Mouse (Mus musculus): Measurements from ENCODE around the gene Tmem129. TPM values are rescaled to one million over a fixed set of nuclear protein-coding genes. Genes with fewer than 3 reads are reported as not detected.
A peak's percentile ranks its signal among the peaks of the same experiment; 100 is the strongest.

Tmem129 gene
- polyA plus RNA-seq (2015; fragmentation: Nextera tagmentation; extraction: Ambion mirVana): 45.8 and 49.7 TPM in 2 replicates

GRCm38 (mm10) chr5:33657787-33658663 is at the start of gene Tmem129, which contains the start of gene Tacc3:
Gene Tmem129, minus strand, starts transcription at chr5:33658416.
Gene Tacc3, plus strand, starts transcription at chr5:33658128.
- Histone ChIP-seq H3K4me3 (peak within 1 kb of the TSS; percentile 71), H3K4me2 (peak within 1 kb of the TSS; percentile 84), H3K9ac (peak within 1 kb of the TSS; percentile 60), H3K27me3 (no peaks in the 10 kb centered on the region), H3K36me3 (peaks cover 37% of the 10 kb centered on the region), H3K4me1 (peaks cover 37% of the 10 kb centered on the region), H3K9me3 (no peaks in the 10 kb centered on the region), H3K27ac (peak within 1 kb of the TSS; percentile 97)
- ATAC-seq (ENCODE audit: insufficient number of reproducible peaks, low FRiP score, low TSS enrichment, low read depth): peak; percentile 98
- WGBS: 1% methylated on average over 60 of the region's 60 CpGs

- Histone ChIP-seq H3K4me2 (no peak overlapping the region), H3K4me3 (no peak overlapping the region), H3K4me1 (peaks cover 28% of the 10 kb centered on the region), H3K36me3 (no peaks in the 10 kb centered on the region), H3K27me3 (no peaks in the 10 kb centered on the region), H3K9me3 (no peaks in the 10 kb centered on the region), H3K27ac (no peak overlapping the region), H3K9ac (no peak overlapping the region)
- WGBS: 41% methylated on average over 4 of the region's 4 CpGs
- ATAC-seq (ENCODE audit: insufficient number of reproducible peaks, low FRiP score, low TSS enrichment, low read depth): no peak
These were observed 48.9 kb upstream of the Tmem129 start for GRCm38 (mm10) chr5:33707163-33707562.

- Histone ChIP-seq H3K9me3 (no peaks in the 10 kb centered on the region), H3K4me3 (no peak overlapping the region), H3K27me3 (no peaks in the 10 kb centered on the region), H3K9ac (no peak overlapping the region), H3K27ac (no peak overlapping the region), H3K4me2 (no peak overlapping the region), H3K4me1 (peaks cover 36% of the 10 kb centered on the region), H3K36me3 (no peaks in the 10 kb centered on the region)
- WGBS: 88% methylated on average over 1 of the region's 1 CpGs
- no peak for ATAC-seq (ENCODE audit: insufficient number of reproducible peaks, low FRiP score, low TSS enrichment, low read depth)
These were observed 48.1 kb upstream of the Tmem129 start for GRCm38 (mm10) chr5:33706350-33706629.

DNA sequence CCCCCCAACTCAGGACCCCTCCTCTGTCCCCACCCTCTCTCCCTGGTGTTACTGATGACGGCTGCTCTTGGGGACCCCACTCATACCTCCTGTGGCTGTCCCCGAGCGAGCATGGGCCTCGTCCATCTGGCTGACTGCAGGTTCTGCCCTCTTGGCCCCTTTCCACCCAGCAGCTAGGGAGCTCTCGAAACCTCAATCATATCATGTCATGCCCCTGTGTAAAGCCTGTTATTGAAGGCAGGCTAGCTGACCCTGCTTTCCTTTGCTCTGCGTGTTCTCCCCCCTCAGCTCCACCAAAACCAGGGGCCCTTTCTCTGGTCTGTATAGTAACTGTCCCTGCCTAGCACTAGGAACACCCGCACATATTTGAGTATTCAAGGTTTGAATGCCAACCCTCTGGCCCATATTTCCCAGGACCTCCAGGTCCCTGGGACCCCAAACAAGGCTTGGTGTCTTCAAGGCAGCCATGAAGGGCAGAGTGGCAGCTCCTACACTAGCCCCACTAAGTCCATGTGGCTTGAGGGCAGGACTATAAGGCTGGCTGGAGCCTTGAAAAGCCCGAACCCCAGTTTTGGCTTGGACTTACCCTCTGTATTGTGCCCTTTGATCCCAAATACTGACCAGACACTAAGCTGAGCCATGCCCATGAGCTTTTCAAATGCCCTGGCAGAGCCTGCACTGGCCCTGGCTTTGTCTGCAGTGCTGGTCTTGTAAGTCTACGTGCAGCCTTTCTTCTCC is 47.6 kb upstream of the Tmem129 start:
- H3K4me2 ChIP-seq: no peak overlapping the region
- H3K9ac ChIP-seq: no peak overlapping the region
- H3K4me1 ChIP-seq: peaks cover 38% of the 10 kb centered on the region
- WGBS: 52% methylated on average over 9 of the region's 9 CpGs
- H3K9me3 ChIP-seq: no peaks in the 10 kb centered on the region
- H3K4me3 ChIP-seq: no peak overlapping the region
- ATAC-seq (ENCODE audit: insufficient number of reproducible peaks, low FRiP score, low TSS enrichment, low read depth): no peak
- H3K27me3 ChIP-seq: no peaks in the 10 kb centered on the region
- H3K27ac ChIP-seq: no peak overlapping the region
- no peaks in the 10 kb centered on the region for H3K36me3 ChIP-seq

GRCm38 (mm10) chr5:33704945-33705611 is 46.9 kb upstream of the Tmem129 start:
- no peaks in the 10 kb centered on the region for H3K36me3 ChIP-seq
- H3K27me3 ChIP-seq: no peaks in the 10 kb centered on the region
- 9% methylated on average over 11 of the region's 11 CpGs for WGBS
- H3K4me2 ChIP-seq: no peak overlapping the region
- H3K9me3 ChIP-seq: no peaks in the 10 kb centered on the region
- ATAC-seq (ENCODE audit: insufficient number of reproducible peaks, low FRiP score, low TSS enrichment, low read depth): no peak
- no peak overlapping the region for H3K4me3 ChIP-seq
- H3K9ac ChIP-seq: no peak overlapping the region
- H3K4me1 ChIP-seq: peaks cover 45% of the 10 kb centered on the region
- no peak overlapping the region for H3K27ac ChIP-seq

- H3K4me1 ChIP-seq: peaks cover 55% of the 10 kb centered on the region
- no peaks in the 10 kb centered on the region for H3K27me3 ChIP-seq
- WGBS: 66% methylated on average over 8 of the region's 8 CpGs
- H3K36me3 ChIP-seq: no peaks in the 10 kb centered on the region
- ATAC-seq (ENCODE audit: insufficient number of reproducible peaks, low FRiP score, low TSS enrichment, low read depth): no peak
- no peak overlapping the region for H3K27ac ChIP-seq
- H3K9ac ChIP-seq: no peak overlapping the region
- no peak overlapping the region for H3K4me3 ChIP-seq
- no peaks in the 10 kb centered on the region for H3K9me3 ChIP-seq
- H3K4me2 ChIP-seq: no peak overlapping the region
These were observed 45.8 kb upstream of the Tmem129 start for GRCm38 (mm10) chr5:33703999-33704398.

DNA sequence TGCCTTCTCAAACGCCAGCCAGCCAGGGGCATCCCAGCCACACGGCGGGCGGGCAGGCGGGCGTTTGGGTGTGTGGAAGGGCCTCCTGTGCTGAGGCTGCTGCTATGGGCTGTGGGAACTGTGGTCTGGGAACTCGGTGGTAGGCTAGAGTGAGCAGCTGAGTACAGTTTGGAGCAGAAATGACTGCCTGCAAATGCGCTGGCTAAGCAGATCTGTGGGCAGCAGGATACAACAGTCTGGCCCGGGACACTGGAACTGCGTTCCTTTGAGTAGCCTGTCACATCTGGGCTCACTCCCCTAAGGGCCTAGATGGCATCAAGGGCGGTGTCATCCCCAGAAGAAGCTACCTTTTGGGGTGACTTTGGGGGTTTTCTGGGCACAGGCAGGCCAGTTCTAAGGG is 43.6 kb upstream of the Tmem129 start:
- no peak overlapping the region for H3K4me2 ChIP-seq
- no peaks in the 10 kb centered on the region for H3K27me3 ChIP-seq
- H3K27ac ChIP-seq: peak overlapping the region; percentile 43; the same call in 1 of the 2 replicates
- no peak for ATAC-seq (ENCODE audit: insufficient number of reproducible peaks, low FRiP score, low TSS enrichment, low read depth)
- no peak overlapping the region for H3K9ac ChIP-seq
- no peaks in the 10 kb centered on the region for H3K9me3 ChIP-seq
- H3K4me1 ChIP-seq: peaks cover 67% of the 10 kb centered on the region
- no peak overlapping the region for H3K4me3 ChIP-seq
- WGBS: 71% methylated on average over 11 of the region's 11 CpGs
- H3K36me3 ChIP-seq: no peaks in the 10 kb centered on the region

GRCm38 (mm10) chr5:33700010-33700409 is 41.8 kb upstream of the Tmem129 start:
- no peak for ATAC-seq (ENCODE audit: insufficient number of reproducible peaks, low FRiP score, low TSS enrichment, low read depth)
- Histone ChIP-seq H3K36me3 (no peaks in the 10 kb centered on the region), H3K9me3 (no peaks in the 10 kb centered on the region), H3K4me3 (no peak overlapping the region), H3K9ac (no peak overlapping the region), H3K27me3 (0 out of 2 replicates have a peak, but pooled peaks cover 3% of the 10 kb centered on the region), H3K4me1 (peaks cover 78% of the 10 kb centered on the region), H3K27ac (no peak overlapping the region), H3K4me2 (no peak overlapping the region)
- WGBS: 34% methylated on average over 13 of the region's 13 CpGs

GRCm38 (mm10) chr5:33698669-33699068 is 40.5 kb upstream of the Tmem129 start:
- ATAC-seq (ENCODE audit: insufficient number of reproducible peaks, low FRiP score, low TSS enrichment, low read depth): no peak
- H3K4me2 ChIP-seq: no peak overlapping the region
- no peaks in the 10 kb centered on the region for H3K36me3 ChIP-seq
- WGBS: 79% methylated on average over 5 of the region's 5 CpGs
- H3K9ac ChIP-seq: no peak overlapping the region
- H3K4me3 ChIP-seq: no peak overlapping the region
- peak overlapping the region; percentile 47; the same call in 1 of the 2 replicates for H3K27ac ChIP-seq
- H3K9me3 ChIP-seq: no peaks in the 10 kb centered on the region
- H3K27me3 ChIP-seq: 0 out of 2 replicates have a peak, but pooled peaks cover 3% of the 10 kb centered on the region
- H3K4me1 ChIP-seq: peaks cover 83% of the 10 kb centered on the region

DNA sequence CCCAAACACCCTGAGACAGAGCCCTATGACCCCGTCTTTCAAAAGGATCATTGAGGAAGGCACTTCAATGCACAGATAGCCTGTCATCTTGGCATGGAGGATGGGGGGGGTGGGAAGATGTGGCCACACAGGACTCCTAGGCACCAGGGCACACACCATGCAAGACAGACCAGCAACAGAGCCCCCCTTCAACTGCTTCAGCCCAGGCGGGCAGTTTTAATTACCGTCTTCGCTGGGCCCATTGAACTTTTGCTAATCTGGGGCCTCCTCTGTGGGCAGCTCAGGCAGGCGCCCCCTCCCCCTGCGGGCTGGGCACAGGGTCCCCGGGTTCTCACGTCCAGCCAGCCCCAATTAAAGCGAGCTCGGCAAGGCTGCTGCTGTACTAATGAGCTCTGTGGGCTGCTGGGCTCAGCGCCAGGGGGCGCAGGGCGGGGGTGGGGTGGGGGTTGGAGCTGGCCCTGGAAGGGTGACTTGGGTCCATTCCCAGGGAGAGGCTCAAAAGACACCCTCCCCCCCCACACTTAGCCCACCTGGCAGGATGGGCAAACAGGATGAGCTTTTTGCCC is 39.8 kb upstream of the Tmem129 start:
- ATAC-seq (ENCODE audit: insufficient number of reproducible peaks, low FRiP score, low TSS enrichment, low read depth): peak; percentile 17; the same call in 1 of the 2 replicates
- no peak overlapping the region for H3K4me2 ChIP-seq

GRCm38 (mm10) chr5:33697534-33697933 is 39.3 kb upstream of the Tmem129 start:
- H3K4me3 ChIP-seq: no peak overlapping the region
- H3K27ac ChIP-seq: peak overlapping the region; percentile 82; the same call in 1 of the 2 replicates
- peaks cover 91% of the 10 kb centered on the region for H3K4me1 ChIP-seq
- 52% methylated on average over 1 of the region's 1 CpGs for WGBS
- no peak overlapping the region for H3K9ac ChIP-seq
- H3K4me2 ChIP-seq: no peak overlapping the region
- H3K36me3 ChIP-seq: no peaks in the 10 kb centered on the region
- no peak for ATAC-seq (ENCODE audit: insufficient number of reproducible peaks, low FRiP score, low TSS enrichment, low read depth)
- H3K27me3 ChIP-seq: 0 out of 2 replicates have a peak, but pooled peaks cover 3% of the 10 kb centered on the region
- H3K9me3 ChIP-seq: no peaks in the 10 kb centered on the region

More for the DNA sequence above, 39.8 kb upstream of the Tmem129 start:
- H3K36me3 ChIP-seq: no peaks in the 10 kb centered on the region
- no peak overlapping the region for H3K9ac ChIP-seq
- H3K4me3 ChIP-seq: no peak overlapping the region
- peaks cover 86% of the 10 kb centered on the region for H3K4me1 ChIP-seq
- peak overlapping the region; percentile 47; the same call in 1 of the 2 replicates for H3K27ac ChIP-seq
- WGBS: 23% methylated on average over 13 of the region's 13 CpGs
- no peaks in the 10 kb centered on the region for H3K9me3 ChIP-seq
- H3K27me3 ChIP-seq: 0 out of 2 replicates have a peak, but pooled peaks cover 3% of the 10 kb centered on the region
